Mouse (Mus musculus): ENCODE results near the gene Sema3e. TPM values are rescaled to one million over a fixed set of nuclear protein-coding genes. Genes with fewer than 3 reads are reported as not detected.
A peak's percentile ranks its signal among the peaks of the same experiment; 100 is the strongest.

Gene Sema3e
- total and polyA plus RNA-seq, 2 experiments from 2014 or later, result 2.8 to 5.2 TPM

DNA sequence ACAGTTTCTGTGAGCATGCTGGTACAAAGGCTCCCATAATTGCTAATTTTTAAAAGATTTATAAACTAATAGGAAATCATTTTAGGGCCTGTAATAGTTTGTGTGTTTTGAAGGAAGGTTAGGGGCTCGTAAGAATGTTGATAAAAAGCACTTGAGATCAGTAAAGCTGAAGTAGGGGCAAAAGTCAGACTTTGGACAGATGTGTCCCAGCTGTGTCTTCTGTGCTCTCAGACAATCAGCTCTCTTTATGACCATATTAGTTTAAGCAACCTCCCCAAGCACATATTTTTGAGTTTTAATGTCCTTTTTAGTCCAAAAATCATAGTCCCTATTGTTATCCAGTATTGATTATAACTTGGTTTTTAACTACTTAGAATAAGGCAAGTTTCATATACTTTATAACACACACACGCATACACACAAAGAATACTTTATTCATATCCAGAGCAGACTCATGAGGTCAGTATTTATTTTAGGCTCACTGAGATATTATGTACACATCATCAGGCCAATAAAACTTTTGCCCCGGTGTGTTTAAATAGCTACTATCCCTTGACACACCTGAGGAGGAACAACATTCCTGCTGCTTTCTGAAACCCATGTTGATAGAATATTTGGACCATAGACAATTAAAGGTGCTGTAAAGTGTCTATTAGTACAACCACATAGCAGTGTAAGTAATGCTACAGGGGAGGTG, 173.4 kb downstream of the Sema3e start:
- no peak for DNase-seq (ENCODE audit: low spot score)
- WGBS, result 80% methylated on average over 3 of the region's 3 CpGs
- no peak for ATAC-seq (ENCODE audit: low FRiP score)
- Histone ChIP-seq H3K9me3 (ENCODE audit: low read length) (no peaks in the 10 kb centered on the region), H3K4me1 (ENCODE audit: insufficient read depth, low read length) (no peaks in the 10 kb centered on the region), H3K36me3 (ENCODE audit: insufficient read depth, low read length) (no peaks in the 10 kb centered on the region), H3K4me2 (ENCODE audit: low read depth, low read length, poor library complexity, severe bottlenecking) (no peak overlapping the region), H3K27ac (ENCODE audit: low read depth, low read length) (no peak overlapping the region), H3K9ac (replicated peaks; ENCODE audit: low read length, poor library complexity, severe bottlenecking) (no peak overlapping the region), H3K27me3 (ENCODE audit: insufficient read depth, low read length) (no peaks in the 10 kb centered on the region), H3K4me3 (ENCODE audit: low read depth, low read length) (no peak overlapping the region)
- no peak for TF ChIP-seq CTCF (IDR thresholded peaks at IDR 0.05)

DNA sequence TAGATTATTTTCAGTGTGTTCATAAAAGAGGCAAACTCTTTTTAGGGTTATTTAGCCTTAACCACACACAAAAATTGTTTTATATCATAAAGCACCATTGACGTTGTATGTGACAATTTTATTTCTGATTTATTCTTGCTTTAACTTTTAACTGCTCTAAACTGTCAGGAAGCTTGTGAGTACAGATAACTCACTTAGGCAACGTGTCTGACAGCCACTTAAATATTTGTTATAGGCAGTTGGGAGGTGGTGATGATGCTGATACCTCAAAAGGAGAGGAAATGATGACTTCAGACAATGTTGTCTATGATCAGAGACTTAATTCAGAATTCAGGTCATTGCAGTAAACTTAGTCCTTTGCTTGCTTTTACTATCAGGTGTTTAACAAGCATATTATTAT, 181.7 kb downstream of the Sema3e start:
- no peak overlapping the region for H3K4me2 ChIP-seq (ENCODE audit: low read depth, low read length, poor library complexity, severe bottlenecking)
- no peak for TF ChIP-seq CTCF (IDR thresholded peaks at IDR 0.05)
- H3K4me3 ChIP-seq (ENCODE audit: low read depth, low read length), result no peak overlapping the region
- no peaks in the 10 kb centered on the region for H3K4me1 ChIP-seq (ENCODE audit: insufficient read depth, low read length)
- DNase-seq (ENCODE audit: low spot score) (no peak), ATAC-seq (ENCODE audit: low FRiP score) (no peak)
- H3K9ac ChIP-seq (replicated peaks; ENCODE audit: low read length, poor library complexity, severe bottlenecking), result no peak overlapping the region
- no peaks in the 10 kb centered on the region for H3K9me3 ChIP-seq (ENCODE audit: low read length)
- H3K27me3 ChIP-seq (ENCODE audit: insufficient read depth, low read length), result no peaks in the 10 kb centered on the region
- H3K36me3 ChIP-seq (ENCODE audit: insufficient read depth, low read length), result no peaks in the 10 kb centered on the region
- H3K27ac ChIP-seq (ENCODE audit: low read depth, low read length), result no peak overlapping the region
- 72% methylated on average over 2 of the region's 2 CpGs for WGBS

DNA sequence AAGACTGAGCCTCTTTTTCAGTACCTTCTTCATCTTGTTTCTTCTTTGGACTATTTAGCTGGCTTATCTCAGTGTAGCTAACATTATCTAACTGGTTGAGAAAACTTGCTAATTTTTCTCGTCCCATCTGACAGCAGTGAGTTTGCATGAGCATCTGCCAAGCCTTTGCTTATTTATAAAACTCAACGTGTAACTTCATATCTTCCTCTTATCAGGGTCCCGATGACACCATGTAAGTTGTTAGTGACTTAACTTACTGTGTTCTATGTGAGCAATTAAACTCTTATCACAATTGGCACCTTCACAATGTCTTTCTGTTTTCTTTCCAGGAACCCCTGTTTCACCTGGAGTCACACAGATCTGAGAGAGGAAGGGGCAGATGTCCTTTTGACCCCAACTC, 184.9 kb downstream of the Sema3e start:
- H3K9ac ChIP-seq (replicated peaks; ENCODE audit: low read length, poor library complexity, severe bottlenecking), result no peak overlapping the region
- H3K36me3 ChIP-seq (ENCODE audit: insufficient read depth, low read length), result no peaks in the 10 kb centered on the region
- 89% methylated on average over 3 of the region's 3 CpGs for WGBS
- TF ChIP-seq CTCF (IDR thresholded peaks at IDR 0.05), result no peak
- ATAC-seq (ENCODE audit: low FRiP score), result no peak
- H3K4me1 ChIP-seq (ENCODE audit: insufficient read depth, low read length), result no peaks in the 10 kb centered on the region
- no peak overlapping the region for H3K27ac ChIP-seq (ENCODE audit: low read depth, low read length)
- H3K4me2 ChIP-seq (ENCODE audit: low read depth, low read length, poor library complexity, severe bottlenecking), result no peak overlapping the region
- no peak for DNase-seq (ENCODE audit: low spot score)
- H3K27me3 ChIP-seq (ENCODE audit: insufficient read depth, low read length), result no peaks in the 10 kb centered on the region
- no peaks in the 10 kb centered on the region for H3K9me3 ChIP-seq (ENCODE audit: low read length)
- no peak overlapping the region for H3K4me3 ChIP-seq (ENCODE audit: low read depth, low read length)

DNA sequence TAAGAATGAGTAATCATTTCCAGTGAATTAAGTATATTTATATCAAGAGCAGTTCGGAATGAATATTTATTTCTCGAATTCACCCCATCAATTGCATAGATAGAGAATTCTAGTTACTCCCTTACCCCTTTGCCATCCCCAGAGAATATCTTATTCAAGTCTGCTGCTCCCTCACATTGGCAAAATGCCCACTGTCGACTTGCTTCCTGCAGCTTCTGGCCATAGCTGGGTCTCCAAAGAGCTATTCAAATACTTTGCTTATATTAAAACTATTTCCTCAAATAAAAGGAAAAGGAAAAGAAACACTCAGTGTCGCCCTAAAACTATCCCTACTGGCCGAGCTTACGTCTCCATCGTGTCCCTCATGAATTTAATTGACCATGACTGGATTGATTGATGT, 191.1 kb downstream of the Sema3e start:
- no peak overlapping the region for H3K27ac ChIP-seq (ENCODE audit: low read depth, low read length)
- ATAC-seq (ENCODE audit: low FRiP score), result no peak
- peak; percentile 35 for DNase-seq (ENCODE audit: low spot score)
- H3K9ac ChIP-seq (replicated peaks; ENCODE audit: low read length, poor library complexity, severe bottlenecking), result no peak overlapping the region
- H3K27me3 ChIP-seq (ENCODE audit: insufficient read depth, low read length), result no peaks in the 10 kb centered on the region
- H3K9me3 ChIP-seq (ENCODE audit: low read length), result no peaks in the 10 kb centered on the region
- H3K36me3 ChIP-seq (ENCODE audit: insufficient read depth, low read length), result no peaks in the 10 kb centered on the region
- TF ChIP-seq CTCF (IDR thresholded peaks at IDR 0.05), result no peak
- no peak overlapping the region for H3K4me2 ChIP-seq (ENCODE audit: low read depth, low read length, poor library complexity, severe bottlenecking)
- no peak overlapping the region for H3K4me3 ChIP-seq (ENCODE audit: low read depth, low read length)
- H3K4me1 ChIP-seq (ENCODE audit: insufficient read depth, low read length), result no peaks in the 10 kb centered on the region
- WGBS, result 64% methylated on average over 7 of the region's 7 CpGs

DNA sequence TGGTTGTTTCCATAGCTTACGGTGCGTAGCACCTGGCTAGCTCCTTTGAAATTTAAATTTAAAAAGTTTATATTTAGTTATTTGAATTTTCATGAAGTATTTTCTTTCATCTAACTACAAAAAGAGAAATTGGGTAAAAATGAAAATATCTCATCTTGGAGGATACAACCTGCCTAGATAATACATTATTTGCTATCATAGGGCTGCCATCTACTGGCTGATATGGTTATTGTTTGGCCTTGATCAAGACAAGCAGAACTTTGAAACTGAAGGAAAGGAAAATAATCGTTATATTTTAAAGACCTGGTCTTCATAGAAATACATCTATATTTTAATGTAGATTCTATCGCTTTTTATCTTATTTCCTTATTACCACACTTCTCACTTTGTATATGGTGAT, 193.6 kb downstream of the Sema3e start:
- Histone ChIP-seq H3K4me3 (ENCODE audit: low read depth, low read length) (no peak overlapping the region), H3K9ac (replicated peaks; ENCODE audit: low read length, poor library complexity, severe bottlenecking) (no peak overlapping the region), H3K4me1 (ENCODE audit: insufficient read depth, low read length) (no peaks in the 10 kb centered on the region), H3K9me3 (ENCODE audit: low read length) (no peaks in the 10 kb centered on the region), H3K36me3 (ENCODE audit: insufficient read depth, low read length) (no peaks in the 10 kb centered on the region), H3K27ac (ENCODE audit: low read depth, low read length) (no peak overlapping the region), H3K27me3 (ENCODE audit: insufficient read depth, low read length) (no peaks in the 10 kb centered on the region), H3K4me2 (ENCODE audit: low read depth, low read length, poor library complexity, severe bottlenecking) (no peak overlapping the region)
- 58% methylated on average over 4 of the region's 4 CpGs for WGBS
- no peak for ATAC-seq (ENCODE audit: low FRiP score)
- DNase-seq (ENCODE audit: low spot score), result peak; percentile 74
- TF ChIP-seq CTCF (IDR thresholded peaks at IDR 0.05), result peak; percentile 82

DNA sequence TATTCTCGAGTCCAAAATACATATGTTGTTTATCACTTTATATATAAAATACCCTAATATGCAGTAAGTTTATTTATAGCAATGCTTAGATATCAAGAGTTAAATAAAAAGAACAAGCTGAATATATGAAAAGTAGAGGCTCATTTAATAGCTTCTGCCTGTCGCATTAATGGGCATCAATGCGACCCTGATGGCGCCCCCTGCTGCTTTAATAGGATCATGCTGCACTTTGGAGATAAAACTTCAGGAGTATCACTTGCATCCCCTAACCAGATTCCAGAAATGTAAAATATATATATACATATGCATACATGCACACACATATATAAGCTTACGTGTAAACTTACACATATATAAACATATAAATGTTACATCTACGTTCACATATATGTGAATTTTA, 199.4 kb downstream of the Sema3e start:
- H3K4me1 ChIP-seq (ENCODE audit: insufficient read depth, low read length), result no peaks in the 10 kb centered on the region
- no peaks in the 10 kb centered on the region for H3K9me3 ChIP-seq (ENCODE audit: low read length)
- DNase-seq (ENCODE audit: low spot score) (no peak), ATAC-seq (ENCODE audit: low FRiP score) (no peak)
- no peak overlapping the region for H3K9ac ChIP-seq (replicated peaks; ENCODE audit: low read length, poor library complexity, severe bottlenecking)
- no peak overlapping the region for H3K27ac ChIP-seq (ENCODE audit: low read depth, low read length)
- 91% methylated on average over 6 of the region's 6 CpGs for WGBS
- no peaks in the 10 kb centered on the region for H3K36me3 ChIP-seq (ENCODE audit: insufficient read depth, low read length)
- no peak overlapping the region for H3K4me2 ChIP-seq (ENCODE audit: low read depth, low read length, poor library complexity, severe bottlenecking)
- no peak overlapping the region for H3K4me3 ChIP-seq (ENCODE audit: low read depth, low read length)
- no peaks in the 10 kb centered on the region for H3K27me3 ChIP-seq (ENCODE audit: insufficient read depth, low read length)
- TF ChIP-seq CTCF (IDR thresholded peaks at IDR 0.05), result no peak
